Mouse (Mus musculus): Measurements from ENCODE around the gene Kpnb1.

GRCm38 (mm10) chr11:97160341-97160740 lies 27.3 kb downstream of the Kpnb1 start:
- no peak for TF ChIP-seq EP300 (IDR thresholded peaks at IDR 0.05; ENCODE audit: low read depth)
- no peak for TF ChIP-seq CTCF (IDR thresholded peaks at IDR 0.05; ENCODE audit: low read depth)
